Mouse (Mus musculus): Measurements from ENCODE around the gene Hrasls5.

Gene Hrasls5

GRCm38 (mm10) chr19:7611942-7612757 lies at the start of gene Hrasls5:
Gene Hrasls5 (plus strand): TSS chr19:7612541.
- no peak for DNase-seq (ENCODE audit: low spot score)

GRCm38 (mm10) chr19:7562601-7563129 lies 49.7 kb upstream of the Hrasls5 start:
- DNase-seq (ENCODE audit: low spot score), result no peak

GRCm38 (mm10) chr19:7563676-7564075 lies 48.7 kb upstream of the Hrasls5 start:
- DNase-seq (ENCODE audit: low spot score), result no peak

GRCm38 (mm10) chr19:7564457-7564856 lies 47.9 kb upstream of the Hrasls5 start:
- no peak for DNase-seq (ENCODE audit: low spot score)

- DNase-seq (ENCODE audit: low spot score), result no peak
Observed at GRCm38 (mm10) chr19:7566826-7567225, 45.5 kb upstream of the Hrasls5 start.

GRCm38 (mm10) chr19:7568364-7568763 lies 44.0 kb upstream of the Hrasls5 start:
- no peak for DNase-seq (ENCODE audit: low spot score)

- DNase-seq (ENCODE audit: low spot score), result no peak
Observed at GRCm38 (mm10) chr19:7569650-7570049, 42.7 kb upstream of the Hrasls5 start.

- DNase-seq (ENCODE audit: low spot score), result no peak
Observed at GRCm38 (mm10) chr19:7576180-7576579, 36.2 kb upstream of the Hrasls5 start.

GRCm38 (mm10) chr19:7577710-7578109 lies 34.6 kb upstream of the Hrasls5 start:
- DNase-seq (ENCODE audit: low spot score), result no peak

- DNase-seq (ENCODE audit: low spot score), result peak; percentile 55
Observed at GRCm38 (mm10) chr19:7581042-7581441, 31.3 kb upstream of the Hrasls5 start.

- no peak for DNase-seq (ENCODE audit: low spot score)
Observed at GRCm38 (mm10) chr19:7583101-7583500, 29.2 kb upstream of the Hrasls5 start.

GRCm38 (mm10) chr19:7583599-7583998 lies 28.7 kb upstream of the Hrasls5 start:
- no peak for DNase-seq (ENCODE audit: low spot score)

- DNase-seq (ENCODE audit: low spot score), result no peak
Observed at GRCm38 (mm10) chr19:7585279-7585678, 27.1 kb upstream of the Hrasls5 start.

- no peak for DNase-seq (ENCODE audit: low spot score)
Observed at GRCm38 (mm10) chr19:7585764-7586163, 26.6 kb upstream of the Hrasls5 start.

- DNase-seq (ENCODE audit: low spot score), result no peak
Observed at GRCm38 (mm10) chr19:7590795-7591194, 21.5 kb upstream of the Hrasls5 start.

- DNase-seq (ENCODE audit: low spot score), result peak; percentile 48
Observed at GRCm38 (mm10) chr19:7592018-7592417, 20.3 kb upstream of the Hrasls5 start.

GRCm38 (mm10) chr19:7595534-7595933 lies 16.8 kb upstream of the Hrasls5 start:
- no peak for DNase-seq (ENCODE audit: low spot score)

GRCm38 (mm10) chr19:7598481-7598880 lies 13.9 kb upstream of the Hrasls5 start:
- no peak for DNase-seq (ENCODE audit: low spot score)

- no peak for DNase-seq (ENCODE audit: low spot score)
Observed at GRCm38 (mm10) chr19:7601551-7601950, 10.8 kb upstream of the Hrasls5 start.

- DNase-seq (ENCODE audit: low spot score), result no peak
Observed at GRCm38 (mm10) chr19:7604107-7604506, 8.2 kb upstream of the Hrasls5 start.

GRCm38 (mm10) chr19:7605013-7605412 lies 7.3 kb upstream of the Hrasls5 start:
- no peak for DNase-seq (ENCODE audit: low spot score)

GRCm38 (mm10) chr19:7605930-7606783 lies 6.2 kb upstream of the Hrasls5 start:
- DNase-seq (ENCODE audit: low spot score), result no peak

Measured in lung, postnatal 25 days (tissue).